Mouse (Mus musculus): Measurements from ENCODE around the gene Mrps12.

GRCm38 (mm10) chr7:28771867-28772266 lies 30.2 kb upstream of the Mrps12 start:
- TF ChIP-seq CTCF (IDR thresholded peaks at IDR 0.05; ENCODE audit: borderline replicate concordance, insufficient read depth, low read depth, low read length): no peak
- no peak for TF ChIP-seq POLR2A (IDR thresholded peaks at IDR 0.05; ENCODE audit: borderline replicate concordance, insufficient read depth, low read length)
